Mouse (Mus musculus) frontal cortex, adult (tissue): Measurements from ENCODE around the gene Ap5b1.

Experiments
- ATAC-seq: cut with Nextera tagmentation; 2 replicates; pipeline ENCODE4 v1.9.2; 2017; ENCODE audit warnings: mild to moderate bottlenecking, moderate library complexity, mixed read lengths; ENCODE audit not compliant: low TSS enrichment

Ap5b1 gene

GRCm38 (mm10) chr19:5567534-5568469, at the start of gene Ap5b1:
Ap5b1 (plus strand) TSS chr19:5568025.
- peak; percentile 74 for ATAC-seq

GRCm38 (mm10) chr19:5518721-5519120, 49.1 kb upstream of the Ap5b1 start:
- no peak for ATAC-seq

GRCm38 (mm10) chr19:5525204-5525603, 42.6 kb upstream of the Ap5b1 start:
- no peak for ATAC-seq

- ATAC-seq = peak; percentile 91
Measured at GRCm38 (mm10) chr19:5529325-5530137, 38.3 kb upstream of the Ap5b1 start.

GRCm38 (mm10) chr19:5530138-5530524, 37.7 kb upstream of the Ap5b1 start:
- ATAC-seq = no peak

GRCm38 (mm10) chr19:5532520-5532919, 35.3 kb upstream of the Ap5b1 start:
- no peak for ATAC-seq

- ATAC-seq = no peak
Measured at GRCm38 (mm10) chr19:5538786-5539185, 29.0 kb upstream of the Ap5b1 start.

- no peak for ATAC-seq
Measured at GRCm38 (mm10) chr19:5543362-5543761, 24.5 kb upstream of the Ap5b1 start.

GRCm38 (mm10) chr19:5544031-5544430, 23.8 kb upstream of the Ap5b1 start:
- ATAC-seq = no peak

- ATAC-seq = no peak
Measured at GRCm38 (mm10) chr19:5547471-5548056, 20.3 kb upstream of the Ap5b1 start.

- ATAC-seq = no peak
Measured at GRCm38 (mm10) chr19:5553802-5554201, 14.0 kb upstream of the Ap5b1 start.

- no peak for ATAC-seq
Measured at GRCm38 (mm10) chr19:5554212-5554611, 13.6 kb upstream of the Ap5b1 start.

GRCm38 (mm10) chr19:5558169-5558568, 9.7 kb upstream of the Ap5b1 start:
- no peak for ATAC-seq

- no peak for ATAC-seq
Measured at GRCm38 (mm10) chr19:5558770-5559169, 9.1 kb upstream of the Ap5b1 start.

- no peak for ATAC-seq
Measured at GRCm38 (mm10) chr19:5559229-5559628, 8.6 kb upstream of the Ap5b1 start.

- ATAC-seq = no peak
Measured at GRCm38 (mm10) chr19:5559631-5560456, 8.0 kb upstream of the Ap5b1 start.

- ATAC-seq = no peak
Measured at GRCm38 (mm10) chr19:5560457-5561041, 7.3 kb upstream of the Ap5b1 start, which contains the start of gene Ovol1. Ovol1 (minus strand) TSS chr19:5560646.

GRCm38 (mm10) chr19:5561252-5561790, 6.5 kb upstream of the Ap5b1 start:
- ATAC-seq = no peak

- no peak for ATAC-seq
Measured at GRCm38 (mm10) chr19:5561886-5562285, 5.9 kb upstream of the Ap5b1 start.

- no peak for ATAC-seq
Measured at GRCm38 (mm10) chr19:5562776-5563175, 5.0 kb upstream of the Ap5b1 start.

- ATAC-seq = no peak
Measured at GRCm38 (mm10) chr19:5566316-5566715, 1.5 kb upstream of the Ap5b1 start.
